Mouse (Mus musculus): ENCODE results near the gene Rbm47.

DNA sequence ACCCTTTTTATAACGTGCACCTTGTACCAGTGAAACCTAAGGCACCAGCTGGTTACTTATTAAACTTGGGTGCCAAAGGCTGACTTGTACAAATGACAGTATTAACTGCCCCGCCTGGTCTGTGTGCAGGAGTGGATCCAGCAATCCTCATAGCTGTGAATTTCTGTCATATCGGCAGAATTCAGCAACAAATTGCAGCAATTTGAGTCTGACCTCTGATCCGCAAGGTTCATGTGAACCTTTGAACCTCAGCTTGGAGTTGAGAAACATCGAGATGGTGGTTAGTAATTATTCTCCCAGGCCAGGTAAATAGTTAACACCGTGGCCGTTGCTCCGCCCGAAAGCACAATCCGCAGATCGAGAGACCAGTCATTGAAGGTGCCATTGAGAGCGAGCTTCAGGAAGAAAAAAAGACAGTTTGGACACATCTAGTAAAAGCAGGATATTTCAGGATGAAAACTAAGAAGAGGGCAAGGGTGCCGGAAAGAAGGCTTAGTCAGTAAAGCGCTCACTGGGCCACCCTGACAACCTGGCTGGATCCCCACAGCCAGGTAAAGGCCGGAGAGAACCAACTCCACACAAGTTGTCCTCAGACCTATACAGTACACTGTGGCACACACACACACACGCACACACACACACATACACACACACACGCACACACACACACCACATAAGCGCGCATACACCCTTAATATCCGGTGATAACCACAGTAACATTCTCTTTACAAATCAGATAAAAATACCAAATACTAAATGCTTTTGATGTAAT, 120.0 kb downstream of the Rbm47 start:
- TF ChIP-seq CTCF (IDR thresholded peaks at IDR 0.05) (no peak), POLR2A (IDR thresholded peaks at IDR 0.05; ENCODE audit: insufficient read depth, low read depth, low read length) (no peak), EP300 (IDR thresholded peaks at IDR 0.05; ENCODE audit: insufficient read depth, low read depth, low read length) (no peak)

All from heart, adult 2 months (tissue).